Mouse (Mus musculus) heart, postnatal 0 days (tissue): ENCODE measurements around the gene Cyp1a2. TPM values are rescaled to one million over a fixed set of nuclear protein-coding genes. Genes with fewer than 3 reads are reported as not detected.
A peak's percentile ranks its signal among the peaks of the same experiment; 100 is the strongest.

Source experiments
- ATAC-seq: fragments of 200-750 bp; cut with Nextera tagmentation; 2 replicates; pipeline ENCODE4 v1.8.0; 2017; ENCODE audit warnings: low read depth, moderate number of reproducible peaks, moderate library complexity; ENCODE audit not compliant: insufficient read depth
- DNase-seq: peaks from one replicate; pipeline ENCODE4 v3.0.0-alpha.2; 2016; ENCODE audit warnings: low spot score
- H3K27ac ChIP-seq: fragments of 300-500 bp; sonication (generic); 2 replicates; pipeline ENCODE4 v1.5.1; 2014; ENCODE audit warnings: low read depth, mild to moderate bottlenecking
- H3K27me3 ChIP-seq: fragments of 300-500 bp; sonication (generic); 2 replicates; pipeline ENCODE4 v1.6.1; 2014; ENCODE audit warnings: low read length, mixed read lengths; ENCODE audit not compliant: control insufficient read depth, insufficient read depth
- H3K36me3 ChIP-seq: fragments of 300-500 bp; sonication (generic); replicated peaks from 2 replicates; pipeline ENCODE4 v1.6.1; 2014; ENCODE audit warnings: low read length, mixed read lengths; ENCODE audit not compliant: control insufficient read depth, insufficient read depth
- H3K4me1 ChIP-seq: fragments of 300-500 bp; sonication (generic); 2 replicates; pipeline ENCODE4 v1.6.1; 2014; ENCODE audit warnings: antibody characterized with exemption; ENCODE audit not compliant: control insufficient read depth, insufficient read depth
- H3K4me2 ChIP-seq: fragments of 300-500 bp; sonication (generic); 2 replicates; pipeline ENCODE4 v1.6.1; 2014; ENCODE audit warnings: low read depth, mild to moderate bottlenecking, low read length, moderate library complexity
- H3K4me3 ChIP-seq: fragments of 300-500 bp; sonication (generic); 2 replicates; pipeline ENCODE4 v1.5.1; 2014; ENCODE audit warnings: low read depth, low read length
- H3K9ac ChIP-seq: fragments of 300-500 bp; sonication (generic); replicated peaks from 2 replicates; pipeline ENCODE4 v1.6.1; 2014; ENCODE audit warnings: low read depth, low read length, mixed read lengths
- H3K9me3 ChIP-seq: fragments of 300-500 bp; sonication (generic); replicated peaks from 2 replicates; pipeline ENCODE4 v1.6.1; 2016; ENCODE audit warnings: low read length; ENCODE audit not compliant: control insufficient read depth
- CTCF ChIP-seq: IDR thresholded peaks from 2 replicates; pipeline ENCODE4 v1.5.1; 2016; ENCODE audit warnings: antibody characterized with exemption, control low read depth, low read depth
- EP300 ChIP-seq: IDR thresholded peaks from 2 replicates; pipeline ENCODE4 v1.6.1; 2016; ENCODE audit warnings: antibody characterized with exemption, low read depth
- WGBS: fragments of 180-500 bp; shearing (Covaris S2); extraction: QIAGEN DNeasy Blood & Tissue Kit; methylation state at CpG from one replicate; pipeline ENCODE4 v1.1.7; 2014; 5-methylcytosine and 5-hydroxymethylcytosine counted together
- polyA plus RNA-seq: library from polyadenylated mRNA; unstranded; fragments of >200 nt; fragmentation: Nextera tagmentation; extraction: Ambion mirVana; gene quantifications from 2 replicates; pipeline ENCODE4 v1.2.1, GENCODE M21; 2015
- total RNA-seq: library from RNA; depleted of rRNA; stranded (reverse); fragments of >200 nt; gene quantifications from 2 replicates; pipeline ENCODE4 v1.2.3, GENCODE M21; 2014; ENCODE audit warnings: low replicate concordance; rRNA removed

Cyp1a2 gene
- not detected in 2 replicates for total RNA-seq
- polyA plus RNA-seq, result not detected in 2 replicates

DNA sequence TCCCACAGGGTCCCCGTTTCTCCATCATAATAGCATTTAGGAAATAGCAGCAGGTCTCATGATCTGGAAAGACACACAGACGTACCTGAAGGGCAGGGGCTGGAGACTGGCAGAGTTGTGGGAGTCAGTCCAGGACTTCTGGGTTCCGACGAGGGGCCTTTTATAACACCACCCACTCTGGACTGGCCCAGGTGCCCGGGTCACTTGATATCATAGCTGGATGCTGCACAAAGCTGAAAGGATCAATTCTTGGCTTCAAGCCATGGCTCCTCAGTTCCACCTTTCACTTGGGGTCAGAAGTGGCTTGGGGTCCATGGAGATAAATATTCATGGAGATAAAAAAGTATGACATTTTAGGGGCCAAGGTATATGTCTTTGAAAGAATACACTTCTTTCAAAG is at the start of gene Cyp1a2:
Gene Cyp1a2, minus strand, starts transcription at position 184 of the 400 bp plus-strand sequence.
- ATAC-seq (no peak), DNase-seq (no peak)
- H3K9ac ChIP-seq, result no peak within 1 kb of the TSS
- no peaks in the 10 kb centered on the region for H3K9me3 ChIP-seq
- no peaks in the 10 kb centered on the region for H3K36me3 ChIP-seq
- no peak within 1 kb of the TSS for H3K27ac ChIP-seq
- no peak within 1 kb of the TSS for H3K4me3 ChIP-seq
- no peak for TF ChIP-seq CTCF
- TF ChIP-seq EP300, result no peak
- 66% methylated on average over 5 of the region's 5 CpGs for WGBS
- H3K4me1 ChIP-seq, result no peaks in the 10 kb centered on the region
- H3K4me2 ChIP-seq, result no peak within 1 kb of the TSS
- no peaks in the 10 kb centered on the region for H3K27me3 ChIP-seq

DNA sequence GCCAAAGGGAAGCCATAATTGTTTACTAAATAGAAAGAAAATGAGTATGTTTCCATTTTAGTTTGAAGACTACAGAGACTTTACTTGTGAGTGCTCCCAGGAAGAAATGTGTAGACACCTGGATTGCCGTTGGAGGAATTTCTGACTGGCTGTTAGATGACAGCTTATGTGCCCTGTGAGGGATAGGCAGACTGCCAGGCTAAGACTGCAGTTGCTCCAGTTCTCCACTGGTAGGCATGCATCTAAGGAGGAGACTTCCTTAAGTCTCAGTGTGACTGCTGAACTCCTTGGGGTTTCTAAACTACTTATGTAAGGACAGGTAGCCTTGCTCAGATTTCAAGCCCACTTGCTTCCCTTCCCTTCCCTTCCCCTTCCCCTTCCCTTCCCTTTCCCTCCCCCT is 44.8 kb upstream of the Cyp1a2 start:
- no peaks in the 10 kb centered on the region for H3K27me3 ChIP-seq
- no peak overlapping the region for H3K27ac ChIP-seq
- peaks cover 12% of the 10 kb centered on the region for H3K4me1 ChIP-seq
- H3K9ac ChIP-seq, result no peak overlapping the region
- peaks cover 41% of the 10 kb centered on the region for H3K36me3 ChIP-seq
- no peak overlapping the region for H3K4me2 ChIP-seq
- TF ChIP-seq CTCF (no peak), EP300 (no peak)
- ATAC-seq, result no peak
- DNase-seq, result no peak
- 91% methylated on average over 1 of the region's 1 CpGs for WGBS
- no peaks in the 10 kb centered on the region for H3K9me3 ChIP-seq
- no peak overlapping the region for H3K4me3 ChIP-seq

DNA sequence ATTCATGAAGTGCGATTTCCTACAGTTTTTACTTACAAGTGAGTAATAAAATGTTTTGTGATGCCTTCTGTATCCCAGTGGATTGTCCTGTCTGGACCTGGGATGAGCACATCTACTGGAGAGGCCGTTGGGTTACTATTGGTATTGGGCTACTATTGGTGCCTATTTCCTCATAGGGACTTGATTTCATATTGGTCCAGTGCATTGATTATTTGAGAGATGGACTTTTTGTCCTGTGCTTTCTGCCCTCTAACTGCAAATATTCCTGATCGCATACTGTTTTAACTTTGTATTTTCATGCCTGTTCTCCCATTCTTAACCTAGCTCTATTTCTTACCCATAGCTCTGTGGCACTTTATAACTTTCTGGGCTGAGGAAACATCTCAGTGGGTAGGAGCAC is 41.2 kb upstream of the Cyp1a2 start:
- Histone ChIP-seq H3K27me3 (no peaks in the 10 kb centered on the region), H3K4me1 (peaks cover 19% of the 10 kb centered on the region), H3K36me3 (peaks cover 43% of the 10 kb centered on the region), H3K9me3 (no peaks in the 10 kb centered on the region), H3K4me2 (no peak overlapping the region), H3K4me3 (no peak overlapping the region), H3K9ac (no peak overlapping the region), H3K27ac (no peak overlapping the region)
- ATAC-seq (no peak), DNase-seq (no peak)
- 97% methylated on average over 3 of the region's 3 CpGs for WGBS
- no peak for TF ChIP-seq EP300
- no peak for TF ChIP-seq CTCF

DNA sequence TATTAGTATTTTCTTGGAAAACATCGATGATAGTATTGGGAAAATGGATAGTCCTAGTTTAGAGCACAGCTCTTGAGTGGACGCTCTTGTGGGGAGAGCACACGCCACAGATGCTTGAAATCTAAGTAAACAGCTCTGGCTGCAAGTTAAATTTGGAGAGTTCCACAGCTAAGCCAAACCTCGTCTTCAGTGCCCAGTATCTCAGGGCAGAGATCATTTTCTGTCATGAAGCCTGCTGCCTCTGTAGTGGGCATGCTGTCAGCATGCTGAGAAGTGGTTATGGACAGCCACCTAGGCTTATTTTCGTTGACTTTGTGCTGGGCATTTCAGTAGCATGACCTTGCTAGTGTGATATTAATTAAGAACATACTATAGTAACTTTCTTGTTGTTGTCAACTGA is 40.3 kb upstream of the Cyp1a2 start:
- TF ChIP-seq EP300 (no peak), CTCF (no peak)
- Histone ChIP-seq H3K4me2 (no peak overlapping the region), H3K27ac (peak overlapping the region; percentile 12; the same call in 1 of the 2 replicates), H3K9ac (no peak overlapping the region), H3K4me1 (peaks cover 19% of the 10 kb centered on the region), H3K36me3 (peaks cover 39% of the 10 kb centered on the region), H3K9me3 (no peaks in the 10 kb centered on the region), H3K4me3 (no peak overlapping the region), H3K27me3 (no peaks in the 10 kb centered on the region)
- no peak for ATAC-seq
- no peak for DNase-seq
- 65% methylated on average over 5 of the region's 5 CpGs for WGBS

DNA sequence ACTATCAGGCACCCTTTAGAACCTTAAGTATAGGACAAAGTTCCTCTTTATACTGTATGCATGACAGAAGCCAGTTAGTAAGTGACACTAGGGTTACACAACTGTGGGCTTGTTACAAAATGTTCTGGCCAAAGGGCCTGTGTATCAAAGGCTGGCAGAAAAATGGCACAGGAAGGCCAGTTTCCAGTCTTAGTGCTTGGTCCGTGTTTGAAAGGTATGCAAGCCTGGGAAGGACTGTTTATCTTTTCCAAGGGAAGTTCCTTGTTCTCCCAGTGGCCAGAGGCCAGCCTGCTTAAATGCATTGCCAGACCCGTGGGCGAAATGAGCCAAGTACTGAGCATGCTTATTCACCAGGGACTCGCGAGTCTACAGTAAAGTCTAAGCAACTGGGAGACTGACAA is 39.8 kb upstream of the Cyp1a2 start:
- TF ChIP-seq CTCF (no peak), EP300 (peak; percentile 57; the same call in 1 of the 2 replicates)
- H3K27me3 ChIP-seq, result no peaks in the 10 kb centered on the region
- DNase-seq, result peak; percentile 35
- H3K27ac ChIP-seq, result peak overlapping the region; percentile 12; the same call in 1 of the 2 replicates
- peaks cover 42% of the 10 kb centered on the region for H3K36me3 ChIP-seq
- WGBS, result 27% methylated on average over 5 of the region's 5 CpGs
- peak; percentile 68 for ATAC-seq
- H3K9me3 ChIP-seq, result no peaks in the 10 kb centered on the region
- H3K9ac ChIP-seq, result no peak overlapping the region
- H3K4me2 ChIP-seq, result no peak overlapping the region
- peaks cover 19% of the 10 kb centered on the region for H3K4me1 ChIP-seq
- no peak overlapping the region for H3K4me3 ChIP-seq

DNA sequence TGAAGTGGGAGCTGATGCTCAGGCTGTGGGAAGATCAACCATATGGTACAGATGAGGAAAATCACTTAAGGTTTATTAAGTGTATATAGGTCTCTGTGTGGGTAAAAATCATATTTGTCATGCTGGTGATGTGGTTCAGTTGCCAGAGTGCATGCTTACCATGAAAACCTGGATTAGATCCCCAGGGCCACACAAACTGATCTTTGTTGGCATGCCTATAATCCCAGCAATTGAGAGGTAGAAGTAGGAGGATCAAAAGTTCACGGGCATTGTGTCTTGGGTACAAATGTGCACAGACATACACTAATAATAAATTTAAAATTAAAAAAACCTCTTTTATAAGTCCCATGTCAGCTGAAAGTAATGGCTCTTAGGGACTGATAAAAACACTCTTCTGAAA is 38.9 kb upstream of the Cyp1a2 start:
- H3K4me2 ChIP-seq, result no peak overlapping the region
- peaks cover 42% of the 10 kb centered on the region for H3K36me3 ChIP-seq
- H3K27ac ChIP-seq, result peak overlapping the region; percentile 12; the same call in 1 of the 2 replicates
- H3K9ac ChIP-seq, result no peak overlapping the region
- H3K27me3 ChIP-seq, result no peaks in the 10 kb centered on the region
- H3K4me3 ChIP-seq, result no peak overlapping the region
- no peak for ATAC-seq
- no peak for DNase-seq
- H3K9me3 ChIP-seq, result no peaks in the 10 kb centered on the region
- 74% methylated on average over 1 of the region's 1 CpGs for WGBS
- H3K4me1 ChIP-seq, result peaks cover 19% of the 10 kb centered on the region
- no peak for TF ChIP-seq EP300
- no peak for TF ChIP-seq CTCF
